Mouse (Mus musculus): ENCODE measurements at regions not wholly inside any gene's neighbourhood (a gene's known extent, or its start where the extent isn't known, plus 50 kb on each side); places are given as distances from the start of the nearest gene placed in this dataset.

- Histone ChIP-seq H3K4me2 (ENCODE audit: low read depth, severe bottlenecking) (no peak overlapping the region), H3K27ac (replicated peaks; ENCODE audit: low read depth, low read length) (no peak overlapping the region), H3K27me3 (ENCODE audit: control insufficient read depth, insufficient read depth, low read length) (no peaks in the 10 kb centered on the region), H3K36me3 (ENCODE audit: control insufficient read depth, insufficient read depth, low read length) (no peaks in the 10 kb centered on the region), H3K4me1 (ENCODE audit: control insufficient read depth, insufficient read depth, low read length) (no peaks in the 10 kb centered on the region), H3K4me3 (ENCODE audit: low read depth, low read length) (no peak overlapping the region), H3K9ac (ENCODE audit: low read length) (no peak overlapping the region), H3K9me3 (ENCODE audit: control insufficient read depth, low read length) (no peaks in the 10 kb centered on the region)
- DNase-seq (ENCODE audit: low spot score) (no peak), ATAC-seq (ENCODE audit: insufficient number of reproducible peaks, low FRiP score, low TSS enrichment, low read depth) (no peak)
- 96% methylated on average over 1 of the region's 1 CpGs for WGBS
These were observed 1322.4 kb upstream of the A1bg start for GRCm38 (mm10) chr15:62245237-62245636.

GRCm38 (mm10) chr15:62244819-62245218 is 1322.0 kb upstream of the A1bg start:
- Histone ChIP-seq H3K27ac (replicated peaks; ENCODE audit: low read depth, low read length) (no peak overlapping the region), H3K4me3 (ENCODE audit: low read depth, low read length) (no peak overlapping the region), H3K27me3 (ENCODE audit: control insufficient read depth, insufficient read depth, low read length) (no peaks in the 10 kb centered on the region), H3K4me1 (ENCODE audit: control insufficient read depth, insufficient read depth, low read length) (no peaks in the 10 kb centered on the region), H3K4me2 (ENCODE audit: low read depth, severe bottlenecking) (no peak overlapping the region), H3K9me3 (ENCODE audit: control insufficient read depth, low read length) (no peaks in the 10 kb centered on the region), H3K9ac (ENCODE audit: low read length) (no peak overlapping the region), H3K36me3 (ENCODE audit: control insufficient read depth, insufficient read depth, low read length) (no peaks in the 10 kb centered on the region)
- DNase-seq (ENCODE audit: low spot score) (no peak), ATAC-seq (ENCODE audit: insufficient number of reproducible peaks, low FRiP score, low TSS enrichment, low read depth) (no peak)
- WGBS = 94% methylated on average over 3 of the region's 3 CpGs

- Histone ChIP-seq H3K4me2 (ENCODE audit: low read depth, severe bottlenecking) (no peak overlapping the region), H3K9me3 (ENCODE audit: control insufficient read depth, low read length) (no peaks in the 10 kb centered on the region), H3K36me3 (ENCODE audit: control insufficient read depth, insufficient read depth, low read length) (no peaks in the 10 kb centered on the region), H3K27me3 (ENCODE audit: control insufficient read depth, insufficient read depth, low read length) (no peaks in the 10 kb centered on the region), H3K27ac (replicated peaks; ENCODE audit: low read depth, low read length) (no peak overlapping the region), H3K9ac (ENCODE audit: low read length) (no peak overlapping the region), H3K4me1 (ENCODE audit: control insufficient read depth, insufficient read depth, low read length) (no peaks in the 10 kb centered on the region), H3K4me3 (ENCODE audit: low read depth, low read length) (no peak overlapping the region)
- ATAC-seq (ENCODE audit: insufficient number of reproducible peaks, low FRiP score, low TSS enrichment, low read depth) (no peak), DNase-seq (ENCODE audit: low spot score) (no peak)
- 92% methylated on average over 3 of the region's 3 CpGs for WGBS
These were observed 1317.2 kb upstream of the A1bg start for GRCm38 (mm10) chr15:62240031-62240430.

- WGBS = 93% methylated on average over 5 of the region's 5 CpGs
- DNase-seq (ENCODE audit: low spot score) = no peak
These were observed 1315.8 kb upstream of the A1bg start for GRCm38 (mm10) chr15:62238503-62239045.

GRCm38 (mm10) chr15:62236056-62236455 is 1313.2 kb upstream of the A1bg start:
- Histone ChIP-seq H3K4me1 (ENCODE audit: control insufficient read depth, insufficient read depth, low read length) (no peaks in the 10 kb centered on the region), H3K4me3 (ENCODE audit: low read depth, low read length) (no peak overlapping the region), H3K4me2 (ENCODE audit: low read depth, severe bottlenecking) (no peak overlapping the region), H3K9ac (ENCODE audit: low read length) (no peak overlapping the region), H3K27me3 (ENCODE audit: control insufficient read depth, insufficient read depth, low read length) (no peaks in the 10 kb centered on the region), H3K36me3 (ENCODE audit: control insufficient read depth, insufficient read depth, low read length) (no peaks in the 10 kb centered on the region), H3K27ac (replicated peaks; ENCODE audit: low read depth, low read length) (no peak overlapping the region), H3K9me3 (ENCODE audit: control insufficient read depth, low read length) (no peaks in the 10 kb centered on the region)
- ATAC-seq (ENCODE audit: insufficient number of reproducible peaks, low FRiP score, low TSS enrichment, low read depth) = no peak
- no peak for DNase-seq (ENCODE audit: low spot score)
- 68% methylated on average over 2 of the region's 2 CpGs for WGBS

More at GRCm38 (mm10) chr15:62238503-62239045, 1315.8 kb upstream of the A1bg start:
- no peak overlapping the region for H3K9ac ChIP-seq (ENCODE audit: low read length)
- H3K4me3 ChIP-seq (ENCODE audit: low read depth, low read length) = no peak overlapping the region
- H3K9me3 ChIP-seq (ENCODE audit: control insufficient read depth, low read length) = no peaks in the 10 kb centered on the region
- H3K27ac ChIP-seq (replicated peaks; ENCODE audit: low read depth, low read length) = no peak overlapping the region
- no peak overlapping the region for H3K4me2 ChIP-seq (ENCODE audit: low read depth, severe bottlenecking)
- no peak for ATAC-seq (ENCODE audit: insufficient number of reproducible peaks, low FRiP score, low TSS enrichment, low read depth)
- no peaks in the 10 kb centered on the region for H3K4me1 ChIP-seq (ENCODE audit: control insufficient read depth, insufficient read depth, low read length)
- H3K36me3 ChIP-seq (ENCODE audit: control insufficient read depth, insufficient read depth, low read length) = no peaks in the 10 kb centered on the region
- no peaks in the 10 kb centered on the region for H3K27me3 ChIP-seq (ENCODE audit: control insufficient read depth, insufficient read depth, low read length)

- H3K9me3 ChIP-seq (ENCODE audit: control insufficient read depth, low read length) = no peaks in the 10 kb centered on the region
- no peak for ATAC-seq (ENCODE audit: insufficient number of reproducible peaks, low FRiP score, low TSS enrichment, low read depth)
These were observed 1311.5 kb upstream of the A1bg start for GRCm38 (mm10) chr15:62234182-62234760.

GRCm38 (mm10) chr15:62233154-62233553 is 1310.3 kb upstream of the A1bg start:
- Histone ChIP-seq H3K9ac (ENCODE audit: low read length) (no peak overlapping the region), H3K9me3 (ENCODE audit: control insufficient read depth, low read length) (no peaks in the 10 kb centered on the region), H3K4me3 (ENCODE audit: low read depth, low read length) (no peak overlapping the region), H3K36me3 (ENCODE audit: control insufficient read depth, insufficient read depth, low read length) (no peaks in the 10 kb centered on the region), H3K4me1 (ENCODE audit: control insufficient read depth, insufficient read depth, low read length) (no peaks in the 10 kb centered on the region), H3K27ac (replicated peaks; ENCODE audit: low read depth, low read length) (no peak overlapping the region), H3K4me2 (ENCODE audit: low read depth, severe bottlenecking) (no peak overlapping the region), H3K27me3 (ENCODE audit: control insufficient read depth, insufficient read depth, low read length) (no peaks in the 10 kb centered on the region)
- DNase-seq (ENCODE audit: low spot score) (no peak), ATAC-seq (ENCODE audit: insufficient number of reproducible peaks, low FRiP score, low TSS enrichment, low read depth) (no peak)
- 72% methylated on average over 8 of the region's 8 CpGs for WGBS

More at GRCm38 (mm10) chr15:62234182-62234760, 1311.5 kb upstream of the A1bg start:
- Histone ChIP-seq H3K9ac (ENCODE audit: low read length) (no peak overlapping the region), H3K27ac (replicated peaks; ENCODE audit: low read depth, low read length) (no peak overlapping the region), H3K4me1 (ENCODE audit: control insufficient read depth, insufficient read depth, low read length) (no peaks in the 10 kb centered on the region), H3K4me2 (ENCODE audit: low read depth, severe bottlenecking) (no peak overlapping the region), H3K27me3 (ENCODE audit: control insufficient read depth, insufficient read depth, low read length) (no peaks in the 10 kb centered on the region), H3K36me3 (ENCODE audit: control insufficient read depth, insufficient read depth, low read length) (no peaks in the 10 kb centered on the region), H3K4me3 (ENCODE audit: low read depth, low read length) (no peak overlapping the region)
- 93% methylated on average over 4 of the region's 4 CpGs for WGBS
- DNase-seq (ENCODE audit: low spot score) = no peak

- 65% methylated on average over 2 of the region's 2 CpGs for WGBS
- Histone ChIP-seq H3K9ac (ENCODE audit: low read length) (no peak overlapping the region), H3K27ac (replicated peaks; ENCODE audit: low read depth, low read length) (no peak overlapping the region), H3K36me3 (ENCODE audit: control insufficient read depth, insufficient read depth, low read length) (no peaks in the 10 kb centered on the region), H3K27me3 (ENCODE audit: control insufficient read depth, insufficient read depth, low read length) (no peaks in the 10 kb centered on the region), H3K4me2 (ENCODE audit: low read depth, severe bottlenecking) (no peak overlapping the region), H3K9me3 (ENCODE audit: control insufficient read depth, low read length) (no peaks in the 10 kb centered on the region), H3K4me1 (ENCODE audit: control insufficient read depth, insufficient read depth, low read length) (no peaks in the 10 kb centered on the region), H3K4me3 (ENCODE audit: low read depth, low read length) (no peak overlapping the region)
- no peak for DNase-seq (ENCODE audit: low spot score)
- no peak for ATAC-seq (ENCODE audit: insufficient number of reproducible peaks, low FRiP score, low TSS enrichment, low read depth)
These were observed 1308.9 kb upstream of the A1bg start for GRCm38 (mm10) chr15:62231709-62232108.

GRCm38 (mm10) chr15:62230773-62231172 is 1308.0 kb upstream of the A1bg start:
- Histone ChIP-seq H3K4me1 (ENCODE audit: control insufficient read depth, insufficient read depth, low read length) (no peaks in the 10 kb centered on the region), H3K4me2 (ENCODE audit: low read depth, severe bottlenecking) (no peak overlapping the region), H3K9ac (ENCODE audit: low read length) (no peak overlapping the region), H3K36me3 (ENCODE audit: control insufficient read depth, insufficient read depth, low read length) (no peaks in the 10 kb centered on the region), H3K27ac (replicated peaks; ENCODE audit: low read depth, low read length) (no peak overlapping the region), H3K4me3 (ENCODE audit: low read depth, low read length) (no peak overlapping the region), H3K27me3 (ENCODE audit: control insufficient read depth, insufficient read depth, low read length) (no peaks in the 10 kb centered on the region), H3K9me3 (ENCODE audit: control insufficient read depth, low read length) (no peaks in the 10 kb centered on the region)
- 89% methylated on average over 5 of the region's 5 CpGs for WGBS
- DNase-seq (ENCODE audit: low spot score) (no peak), ATAC-seq (ENCODE audit: insufficient number of reproducible peaks, low FRiP score, low TSS enrichment, low read depth) (no peak)
